Mouse (Mus musculus) cerebellum, adult 2 months (tissue): ENCODE results near the gene Lysmd1. TPM values are rescaled to one million over a fixed set of nuclear protein-coding genes. Genes with fewer than 3 reads are reported as not detected.

Experiments used
- DNase-seq, 2 experiments: peaks; one replicate each; pipeline ENCODE4 v3.0.0; 2021
- H3K27ac ChIP-seq: fragments of 200-500 bp; 2 replicates; pipeline ENCODE4 v1.5.1; 2012; ENCODE audit warnings: low read length, control low read depth, inconsistent platforms; ENCODE audit not compliant: insufficient read depth
- H3K27me3 ChIP-seq: fragments of 200-500 bp; 2 replicates; pipeline ENCODE4 v1.6.1; 2012; ENCODE audit warnings: inconsistent platforms, mild to moderate bottlenecking, low read length, moderate library complexity; ENCODE audit not compliant: control insufficient read depth, insufficient read depth
- H3K4me1 ChIP-seq: fragments of 200-500 bp; 2 replicates; pipeline ENCODE4 v1.6.1; 2011; ENCODE audit warnings: low read length; ENCODE audit not compliant: control insufficient read depth, insufficient read depth
- H3K4me3 ChIP-seq: fragments of 200-500 bp; replicated peaks from 2 replicates; pipeline ENCODE3; 2011; ENCODE audit warnings: mild to moderate bottlenecking, low read depth, low read length, control low read depth; ENCODE audit not compliant: insufficient read depth
- CTCF ChIP-seq: fragments of 200-500 bp; IDR thresholded peaks from 2 replicates; pipeline ENCODE4 v1.5.1; 2011; ENCODE audit warnings: low read depth, mild to moderate bottlenecking, control low read depth, low read length, moderate library complexity, borderline replicate concordance; ENCODE audit not compliant: insufficient read depth
- POLR2A ChIP-seq: fragments of 200-500 bp; IDR thresholded peaks from 2 replicates; pipeline ENCODE4 v1.6.1; 2011; ENCODE audit warnings: low read length, control low read depth, borderline replicate concordance; ENCODE audit not compliant: insufficient read depth
- WGBS: fragments of 180-500 bp; shearing (Covaris S2); methylation state at CpG from one replicate; pipeline ENCODE4 v1.1.7; 2018; 5-methylcytosine and 5-hydroxymethylcytosine counted together
- polyA plus RNA-seq: library from polyadenylated mRNA; depleted of rRNA; stranded (reverse); fragments of >200 nt; gene quantifications from 2 replicates; pipeline ENCODE4 v1.2.3, GENCODE M21; 2012

Gene Lysmd1
- polyA plus RNA-seq, 1 experiment, result 34.9 TPM

DNA sequence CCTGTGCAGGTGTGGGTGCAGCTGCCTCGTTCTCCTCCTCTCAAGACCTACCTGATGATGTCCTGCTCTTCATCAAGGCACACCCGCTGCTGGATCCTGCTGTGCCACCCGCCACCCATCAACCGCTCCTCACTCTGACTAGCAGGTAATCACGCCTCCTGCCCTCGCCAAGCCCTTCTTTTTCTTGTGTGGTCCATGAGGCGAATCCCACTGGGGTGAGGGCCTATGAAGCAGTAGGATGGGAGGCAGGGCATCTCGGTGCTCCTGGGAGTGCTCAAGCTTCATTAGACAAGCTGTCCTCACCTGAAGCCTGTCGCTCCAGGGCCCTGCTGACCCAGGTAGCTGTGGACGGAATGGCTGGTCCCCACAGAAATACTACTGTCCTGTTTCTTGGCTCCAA is 36.1 kb downstream of the Lysmd1 start:
- Histone ChIP-seq H3K4me1 (no peaks in the 10 kb centered on the region), H3K27ac (no peak overlapping the region), H3K4me3 (no peak overlapping the region), H3K27me3 (no peaks in the 10 kb centered on the region)
- 90% methylated on average over 10 of the region's 10 CpGs for WGBS
- TF ChIP-seq CTCF (no peak), POLR2A (no peak)
- DNase-seq, result no peak

DNA sequence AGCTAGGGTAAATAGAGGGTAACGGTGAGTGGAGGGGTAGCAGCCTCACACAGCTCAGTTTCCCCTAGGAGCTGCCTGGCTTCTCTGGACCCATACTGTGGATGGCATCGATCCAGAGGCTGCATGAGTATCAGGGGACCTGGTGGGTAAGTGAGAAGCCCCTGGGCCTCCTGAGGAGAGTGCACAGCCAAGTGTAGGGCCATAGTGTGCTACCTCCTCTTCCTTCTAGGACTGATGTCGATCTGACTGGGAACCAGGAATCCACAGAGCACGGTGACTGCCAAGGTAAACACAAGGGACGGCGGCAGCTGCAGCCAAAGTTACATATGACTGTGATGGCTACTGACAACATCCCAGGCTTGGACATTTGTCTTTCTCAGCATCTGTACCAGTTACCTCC is 37.2 kb downstream of the Lysmd1 start:
- H3K27me3 ChIP-seq, result no peaks in the 10 kb centered on the region
- no peaks in the 10 kb centered on the region for H3K4me1 ChIP-seq
- WGBS, result 52% methylated on average over 6 of the region's 6 CpGs
- TF ChIP-seq CTCF (no peak), POLR2A (no peak)
- H3K27ac ChIP-seq, result no peak overlapping the region
- DNase-seq, result no peak
- H3K4me3 ChIP-seq, result no peak overlapping the region

DNA sequence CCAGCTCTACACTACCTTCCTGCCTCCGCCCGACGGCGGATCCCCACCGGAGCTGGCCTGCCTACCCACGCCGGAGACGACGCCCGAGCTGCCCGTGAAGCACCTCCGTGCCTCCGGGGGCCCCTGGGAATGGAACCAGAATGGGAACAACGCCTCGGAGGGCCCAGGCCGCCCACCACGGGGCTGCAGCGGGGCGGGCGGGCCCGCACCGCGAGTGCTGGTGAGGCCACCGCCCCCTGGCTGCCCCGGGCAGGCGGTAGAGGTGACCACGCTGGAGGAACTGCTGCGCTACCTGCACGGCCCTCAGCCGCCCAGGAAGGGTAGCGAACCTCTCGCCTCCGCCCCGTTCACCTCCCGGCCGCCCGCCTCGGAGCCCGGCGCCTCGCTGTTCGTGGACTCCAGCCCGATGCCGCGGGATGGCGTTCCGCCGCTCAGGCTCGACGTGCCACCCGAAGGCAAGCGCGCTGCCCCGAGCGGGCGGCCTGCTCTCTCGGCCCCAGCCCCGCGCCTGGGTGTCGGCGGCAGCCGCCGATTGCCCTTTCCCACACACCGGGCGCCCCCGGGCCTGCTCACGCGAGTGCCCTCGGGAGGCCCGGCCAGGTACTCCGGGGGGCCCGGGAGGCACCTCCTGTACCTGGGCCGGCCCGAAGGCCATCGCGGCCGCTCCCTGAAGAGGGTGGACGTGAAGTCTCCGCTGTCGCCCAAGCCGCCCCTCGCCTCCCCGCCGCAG is 38.8 kb downstream of the Lysmd1 start:
- 72% methylated on average over 84 of the region's 84 CpGs for WGBS
- TF ChIP-seq POLR2A (no peak), CTCF (no peak)
- peak in 1 of 2 experiments; percentile 30 for DNase-seq
- no peaks in the 10 kb centered on the region for H3K27me3 ChIP-seq
- no peaks in the 10 kb centered on the region for H3K4me1 ChIP-seq
- H3K4me3 ChIP-seq, result no peak overlapping the region
- H3K27ac ChIP-seq, result no peak overlapping the region

DNA sequence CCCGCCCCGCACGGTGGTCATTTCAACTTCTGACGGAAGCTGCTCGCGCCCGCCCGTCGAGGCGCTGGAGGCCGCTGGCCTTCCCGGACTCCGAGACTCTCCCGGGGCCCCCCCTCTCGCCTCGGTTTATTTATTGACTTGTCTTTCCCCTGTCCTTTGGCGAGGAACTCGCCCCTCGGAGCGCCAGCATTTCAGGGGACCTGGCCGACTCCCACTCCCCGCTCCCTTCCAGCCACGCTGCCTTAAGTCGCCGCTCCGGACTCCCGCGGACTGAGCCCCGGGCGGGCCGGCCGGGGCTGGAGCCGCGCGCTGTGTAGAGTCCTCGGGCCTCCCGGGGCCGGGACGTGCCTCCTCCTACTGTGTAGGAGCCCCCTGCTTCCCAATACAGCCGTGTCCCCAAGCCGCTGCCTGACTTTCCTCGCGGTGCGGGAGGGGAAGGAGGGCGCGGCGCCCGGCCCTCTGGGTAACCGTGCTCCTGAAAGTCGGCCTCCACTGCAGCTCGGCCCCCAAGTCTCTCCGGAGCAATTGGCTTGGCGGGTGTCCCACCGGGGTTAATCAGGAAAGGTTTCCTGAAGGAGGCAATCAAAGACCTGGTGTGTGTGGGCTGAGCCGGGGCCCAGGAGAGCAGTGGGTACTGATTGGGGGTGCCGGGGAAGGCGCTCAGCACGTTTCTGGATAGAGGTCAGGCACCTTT is 39.5 kb downstream of the Lysmd1 start:
- peak; percentile 23 to 43 for DNase-seq
- Histone ChIP-seq H3K27me3 (no peaks in the 10 kb centered on the region), H3K4me3 (no peak overlapping the region), H3K4me1 (no peaks in the 10 kb centered on the region), H3K27ac (no peak overlapping the region)
- WGBS, result 54% methylated on average over 58 of the region's 58 CpGs
- TF ChIP-seq POLR2A (no peak), CTCF (no peak)

DNA sequence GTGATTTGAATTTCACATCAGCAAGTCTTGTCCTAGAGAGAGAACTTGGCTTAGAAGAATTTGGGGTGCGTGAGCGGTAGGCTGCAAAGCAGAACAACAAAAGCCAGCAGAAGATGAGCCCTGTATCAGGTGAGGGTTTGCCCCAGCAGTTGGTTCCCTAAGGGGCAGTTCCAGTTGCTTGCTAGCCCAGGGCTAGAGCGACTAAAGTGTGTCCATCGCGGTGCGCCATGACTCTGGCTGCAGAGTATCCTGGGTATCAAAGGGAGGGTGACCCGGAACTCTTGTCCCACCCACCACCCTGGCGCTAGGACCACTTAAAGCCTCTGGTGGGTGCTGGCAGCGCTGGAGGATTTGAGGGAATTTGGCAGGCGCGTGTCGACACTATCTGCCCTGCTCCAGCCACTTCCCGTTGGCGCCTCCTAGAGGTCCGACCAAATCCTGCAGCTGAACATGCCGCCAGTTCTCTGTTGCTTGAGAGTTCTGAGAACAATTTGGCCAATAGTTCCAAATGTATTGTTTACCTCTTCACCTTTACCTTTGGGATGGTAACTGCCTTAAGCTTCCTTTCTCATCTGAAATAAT is 40.2 kb downstream of the Lysmd1 start:
- peak; percentile 81 to 88 for DNase-seq
- Histone ChIP-seq H3K4me3 (no peak overlapping the region), H3K4me1 (no peaks in the 10 kb centered on the region), H3K27me3 (no peaks in the 10 kb centered on the region), H3K27ac (no peak overlapping the region)
- WGBS, result 16% methylated on average over 16 of the region's 16 CpGs
- TF ChIP-seq CTCF (peak; percentile 89), POLR2A (no peak)

DNA sequence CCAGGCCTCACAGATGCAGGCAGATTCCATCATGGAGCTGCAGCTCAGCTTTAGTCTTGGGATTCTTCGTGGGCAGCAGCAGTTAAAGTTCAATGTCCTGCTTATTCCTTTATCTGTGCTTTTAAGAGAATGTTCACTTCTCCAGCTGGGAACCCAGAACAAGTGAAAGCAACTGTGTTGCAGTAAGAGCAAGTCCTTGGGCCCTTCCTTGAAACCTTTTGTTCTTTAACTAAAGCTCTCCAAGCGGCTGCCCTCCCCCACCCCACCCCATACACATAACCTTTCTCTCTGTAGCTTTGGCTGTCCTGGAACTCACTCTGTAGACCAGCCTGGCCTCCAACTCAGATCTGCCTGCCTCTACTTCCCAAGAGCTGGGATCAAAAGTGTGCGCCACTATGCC is 42.6 kb downstream of the Lysmd1 start:
- no peak for DNase-seq
- Histone ChIP-seq H3K4me3 (no peak overlapping the region), H3K4me1 (no peaks in the 10 kb centered on the region), H3K27ac (no peak overlapping the region), H3K27me3 (no peaks in the 10 kb centered on the region)
- 64% methylated on average over 3 of the region's 3 CpGs for WGBS
- TF ChIP-seq POLR2A, result no peak
- TF ChIP-seq CTCF, result no peak

DNA sequence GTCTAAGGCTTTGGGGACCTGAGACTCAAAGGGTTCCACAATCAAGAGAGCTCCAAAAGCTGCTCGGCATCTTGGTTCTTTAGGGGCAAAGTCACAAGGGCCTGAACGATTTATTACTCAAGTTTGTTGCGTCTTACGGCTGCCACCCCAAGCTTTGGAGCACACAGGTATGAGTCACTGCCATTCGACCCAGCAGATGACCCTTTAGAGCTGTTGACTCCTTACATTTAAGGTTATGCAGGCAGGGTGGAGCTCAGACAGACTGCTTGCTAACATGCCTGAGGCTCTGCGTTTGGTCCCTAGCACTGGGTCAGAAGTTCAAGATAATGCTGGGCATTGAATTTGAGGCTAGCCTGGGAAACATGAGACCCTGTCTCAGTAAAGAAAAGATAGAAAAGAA is 43.7 kb downstream of the Lysmd1 start:
- Histone ChIP-seq H3K4me3 (no peak overlapping the region), H3K4me1 (no peaks in the 10 kb centered on the region), H3K27me3 (no peaks in the 10 kb centered on the region), H3K27ac (no peak overlapping the region)
- no peak for TF ChIP-seq POLR2A
- TF ChIP-seq CTCF, result no peak
- WGBS, result 86% methylated on average over 6 of the region's 6 CpGs
- DNase-seq, result no peak

DNA sequence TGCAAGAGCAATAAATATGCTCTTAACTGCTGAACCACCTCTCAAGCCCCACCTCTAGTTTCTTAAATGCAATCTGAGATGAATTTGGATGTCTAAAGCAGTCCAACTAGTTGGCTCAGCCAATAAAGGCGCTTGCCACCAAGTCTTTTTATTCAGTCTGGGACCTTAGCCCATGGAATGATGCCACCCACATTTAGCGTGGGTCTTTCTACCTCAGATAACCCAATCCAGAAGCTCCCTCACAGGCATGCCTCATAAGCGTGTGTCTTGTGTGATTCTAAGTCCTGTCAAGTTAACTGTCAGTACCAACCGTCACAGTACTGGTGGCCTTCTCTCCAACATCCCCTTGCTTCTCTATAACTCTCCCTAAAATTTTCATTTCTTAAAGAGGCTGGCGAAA is 45.1 kb downstream of the Lysmd1 start:
- Histone ChIP-seq H3K27ac (no peak overlapping the region), H3K4me3 (no peak overlapping the region), H3K27me3 (no peaks in the 10 kb centered on the region), H3K4me1 (no peaks in the 10 kb centered on the region)
- DNase-seq, result no peak
- 66% methylated on average over 5 of the region's 5 CpGs for WGBS
- TF ChIP-seq POLR2A (no peak), CTCF (no peak)
